Mouse (Mus musculus) layer of hippocampus, adult 8-10 months (tissue): ENCODE results near the gene Csnk2a2. TPM values are rescaled to one million over a fixed set of nuclear protein-coding genes. Genes with fewer than 3 reads are reported as not detected.

ENCODE experiments used
- DNase-seq, 2 experiments: peaks; one replicate each; pipeline ENCODE4 v3.0.0; 2022; ENCODE audit warnings: low spot score in 2 of 2
- total RNA-seq, 4 experiments: library from RNA; stranded (reverse); gene quantifications; 2 replicates each; pipeline ENCODE4 v1.2.4; 2022

Csnk2a2 gene
- total RNA-seq, 4 experiments from 2014 or later, result 61.1 to 82.5 (median 70.6) TPM

DNA sequence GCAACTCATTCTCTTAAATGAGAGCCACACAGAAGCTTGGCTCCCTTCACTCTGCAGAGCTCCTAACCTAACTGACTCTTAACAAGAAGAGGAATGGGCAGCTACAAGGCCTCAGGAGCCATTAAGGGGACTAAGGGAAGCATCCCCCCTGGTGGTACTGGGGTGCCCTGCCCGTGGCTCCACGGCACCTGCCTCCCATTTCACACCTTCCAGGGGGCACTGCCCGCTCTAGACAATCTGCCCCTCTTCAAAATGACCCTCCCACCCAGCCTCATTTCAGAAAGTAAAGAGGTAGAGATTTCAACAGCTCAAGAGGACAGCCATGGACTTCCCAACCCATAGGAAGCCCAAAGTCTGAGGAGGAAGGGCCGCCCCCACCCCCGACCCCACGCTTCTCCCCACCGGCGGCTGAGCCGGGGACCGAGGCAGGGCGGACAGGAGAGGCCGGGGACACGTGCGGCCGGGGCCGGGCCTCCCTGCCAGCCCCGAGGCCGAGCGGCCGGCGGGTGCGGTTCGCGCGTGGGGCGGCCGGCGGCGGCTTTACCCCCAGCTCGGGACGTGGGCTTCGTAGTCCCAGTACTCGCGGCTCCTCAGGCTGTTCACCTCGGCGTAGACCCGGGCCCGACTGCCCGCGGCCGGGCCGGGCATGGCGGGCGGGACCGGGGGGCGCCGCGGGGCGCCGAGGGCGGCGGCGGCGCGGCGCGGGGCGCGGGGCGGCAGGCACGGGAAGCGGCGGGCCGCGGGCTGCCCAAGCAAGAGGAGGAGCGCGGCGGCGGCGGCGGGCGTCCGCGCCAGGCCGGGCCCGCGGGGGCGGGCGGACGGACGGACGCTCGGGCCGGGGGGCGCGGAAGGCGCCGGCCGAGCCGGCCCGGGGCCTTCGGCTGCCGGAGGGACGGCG lies 1.8 kb downstream of the Csnk2a2 start:
- no peak for DNase-seq

DNA sequence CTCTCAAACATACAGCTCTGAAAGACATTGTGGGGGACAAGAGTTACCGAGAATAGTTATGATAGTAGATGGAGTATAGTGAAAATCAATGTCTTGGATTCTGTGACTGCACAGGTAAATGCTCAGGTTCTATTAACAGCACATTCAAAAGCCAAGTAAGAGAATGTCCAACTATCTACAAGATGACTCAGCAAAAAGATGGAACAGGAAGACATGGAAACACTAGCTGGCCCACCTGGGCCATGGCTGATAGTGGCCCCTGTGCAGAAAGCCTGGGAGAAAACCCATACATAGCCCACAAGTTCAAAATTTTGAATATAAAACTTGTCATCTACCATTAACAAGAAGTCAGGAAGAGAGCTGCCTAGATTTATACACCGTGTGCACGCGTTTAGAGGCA lies 19.8 kb downstream of the Csnk2a2 start:
- DNase-seq, result no peak

GRCm38 (mm10) chr8:95468995-95469394 lies 20.8 kb downstream of the Csnk2a2 start:
- no peak for DNase-seq

GRCm38 (mm10) chr8:95466543-95466942 lies 23.3 kb downstream of the Csnk2a2 start:
- DNase-seq, result no peak

- no peak for DNase-seq
Observed at GRCm38 (mm10) chr8:95452518-95452917, 37.3 kb downstream of the Csnk2a2 start.

DNA sequence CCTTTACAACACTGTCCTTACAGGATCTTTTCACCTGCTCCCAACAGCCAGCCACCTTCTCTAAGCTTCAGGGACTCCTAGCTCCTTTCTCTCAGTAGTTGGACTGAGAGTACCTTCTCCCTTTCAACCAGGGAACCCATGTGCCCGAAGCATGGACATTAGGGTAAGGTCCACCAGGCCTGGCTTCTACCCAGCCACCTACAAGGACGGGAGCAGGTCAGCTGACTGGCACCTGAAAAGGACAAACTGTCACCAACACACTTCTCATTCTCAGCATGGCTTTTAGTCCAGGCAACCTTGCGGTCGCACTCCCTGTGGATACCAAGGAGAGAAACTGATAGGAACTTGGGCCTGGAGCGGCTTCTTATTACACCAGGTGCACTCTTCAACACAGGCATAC lies 39.6 kb downstream of the Csnk2a2 start:
- DNase-seq, result no peak

DNA sequence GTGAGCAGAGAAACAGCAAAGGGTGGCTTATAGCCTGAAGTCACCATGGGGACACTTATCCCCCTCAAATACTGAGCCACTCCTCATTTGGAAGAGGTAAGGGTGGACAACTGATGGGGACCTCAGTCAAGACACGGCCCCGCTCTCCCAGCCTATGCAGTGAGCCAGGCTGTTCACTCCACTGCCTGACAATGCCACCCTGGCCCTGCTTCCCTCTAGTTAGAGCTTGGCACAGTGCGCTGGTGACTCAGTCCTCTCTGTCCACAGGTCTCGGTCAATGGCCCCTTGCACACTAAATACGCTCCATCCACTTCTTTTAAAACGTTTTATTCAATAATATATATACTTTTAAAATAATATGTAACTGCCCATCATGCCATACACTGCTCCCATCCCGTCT lies 42.2 kb downstream of the Csnk2a2 start:
- no peak for DNase-seq

- DNase-seq, result no peak
Observed at GRCm38 (mm10) chr8:95445042-95445441, 44.8 kb downstream of the Csnk2a2 start.

DNA sequence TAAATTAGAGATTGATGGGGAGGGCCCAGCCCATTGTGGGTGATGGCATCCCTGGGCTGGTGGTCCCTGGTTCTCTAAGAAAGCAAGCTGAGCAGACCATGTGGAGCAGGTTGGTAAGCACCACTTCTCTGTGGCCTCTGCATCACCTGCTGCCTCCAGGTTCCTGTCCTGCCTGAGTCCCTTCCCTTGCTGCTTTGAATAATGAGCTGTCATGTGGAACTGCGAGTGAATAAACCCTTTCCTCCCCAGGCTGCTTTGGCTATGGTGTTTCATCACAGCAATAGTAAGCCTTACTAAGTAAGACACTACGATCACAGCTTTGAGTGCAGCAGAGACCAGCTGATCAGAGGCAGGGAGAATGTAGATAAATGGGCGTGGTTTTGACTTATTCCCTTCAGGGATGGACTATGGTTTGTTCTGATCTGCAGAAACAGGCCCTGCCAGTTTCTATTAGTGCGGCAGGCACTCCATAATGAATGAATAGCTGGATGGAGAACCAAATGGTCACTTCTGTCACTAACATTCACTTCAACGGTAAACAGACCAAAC lies 48.3 kb downstream of the Csnk2a2 start:
- DNase-seq, result no peak

DNA sequence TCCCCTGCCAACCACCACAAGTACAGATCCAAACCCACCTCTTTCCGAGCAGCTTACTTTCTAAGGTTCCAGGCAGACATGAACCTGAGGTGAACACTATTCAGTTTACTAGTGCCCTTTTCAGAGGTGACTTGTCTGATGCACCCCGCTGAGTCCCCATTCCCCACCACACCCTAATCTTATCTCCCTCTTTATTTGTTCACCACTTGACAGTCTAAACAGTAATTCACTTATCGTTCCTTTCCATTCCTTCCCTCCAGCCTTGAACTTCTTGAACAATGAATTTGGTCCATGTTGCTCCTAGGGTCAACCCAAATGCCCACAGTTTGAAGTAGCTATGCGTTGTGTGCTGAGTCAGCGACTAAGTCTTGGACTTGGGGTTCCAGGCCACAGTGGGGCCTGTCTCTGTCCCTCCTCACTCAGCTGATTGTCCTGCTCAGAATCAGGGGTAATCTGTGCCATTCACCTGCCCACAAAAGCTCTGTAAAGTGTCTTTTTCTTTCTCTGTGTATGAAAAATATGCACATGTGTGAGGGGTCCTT lies 49.6 kb downstream of the Csnk2a2 start:
- no peak for DNase-seq

GRCm38 (mm10) chr8:95439421-95439820 lies 50.4 kb downstream of the Csnk2a2 start:
- no peak for DNase-seq

DNA sequence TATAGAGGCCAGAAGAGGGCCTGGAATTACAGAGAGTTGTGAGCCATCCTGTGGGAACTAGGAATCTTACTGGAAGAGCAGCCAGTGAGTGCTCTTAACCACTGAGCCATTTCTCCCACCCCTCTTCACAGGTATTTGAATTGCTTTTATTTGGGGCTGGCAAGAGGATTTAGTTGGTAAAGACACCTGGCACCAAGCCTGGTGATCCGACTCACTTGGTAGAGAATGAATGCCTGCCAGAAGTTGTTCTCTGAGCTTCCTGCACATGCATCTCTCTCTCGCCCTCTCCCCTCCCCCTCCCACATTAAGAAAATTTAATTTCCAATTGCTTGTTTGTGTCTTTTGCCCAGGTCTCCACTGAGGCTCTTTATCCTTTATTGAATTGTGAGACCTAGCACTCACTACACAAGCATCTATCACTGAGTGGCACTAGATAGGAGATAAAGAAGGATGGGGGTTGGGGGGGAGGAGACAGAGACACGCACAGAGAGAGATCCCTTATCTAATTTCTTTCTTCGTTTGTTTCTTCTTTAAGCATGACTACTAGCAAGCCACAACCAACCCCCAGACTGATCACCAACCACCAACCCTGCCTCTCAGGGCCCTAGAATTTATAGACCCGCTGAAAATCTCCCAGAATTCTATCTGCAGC lies 52.4 kb downstream of the Csnk2a2 start:
- DNase-seq, result no peak

DNA sequence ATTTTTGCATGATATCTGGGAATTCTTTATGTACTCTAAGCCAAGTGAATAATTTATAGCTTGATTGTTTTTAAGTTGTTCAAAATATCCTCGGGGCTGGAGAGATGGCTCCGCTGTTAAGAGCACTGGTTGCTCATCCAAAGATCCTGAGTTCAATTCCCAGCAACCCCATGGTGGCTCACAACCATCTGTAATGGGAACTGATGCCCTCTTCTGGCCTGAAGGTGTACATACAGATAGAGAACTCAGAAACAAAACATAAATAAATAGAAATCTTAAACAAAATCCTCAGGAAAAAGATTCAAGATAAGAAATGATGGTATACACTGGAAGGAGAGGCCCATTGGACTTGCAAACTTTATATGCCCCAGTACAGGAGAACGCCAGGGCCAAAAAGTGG lies 53.9 kb downstream of the Csnk2a2 start:
- no peak for DNase-seq

DNA sequence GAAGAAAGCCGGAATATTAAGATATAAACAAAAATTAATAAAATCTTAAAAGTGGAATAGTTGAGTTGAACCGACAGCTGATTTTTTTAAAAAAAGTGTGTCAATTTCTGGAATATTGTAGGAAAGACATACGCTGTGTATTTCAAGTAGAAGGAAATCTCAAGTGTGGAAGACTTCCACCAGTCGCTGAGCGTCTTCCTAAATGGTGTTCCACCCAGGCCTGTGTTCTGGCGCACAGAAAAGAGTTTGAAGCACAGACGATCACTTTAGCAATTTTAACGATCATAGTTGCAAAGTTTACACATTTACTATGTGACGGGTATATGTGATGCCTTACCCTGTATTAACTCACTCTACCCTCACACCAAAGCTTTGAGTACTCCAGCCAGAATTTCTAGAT lies 54.4 kb downstream of the Csnk2a2 start:
- DNase-seq, result no peak

DNA sequence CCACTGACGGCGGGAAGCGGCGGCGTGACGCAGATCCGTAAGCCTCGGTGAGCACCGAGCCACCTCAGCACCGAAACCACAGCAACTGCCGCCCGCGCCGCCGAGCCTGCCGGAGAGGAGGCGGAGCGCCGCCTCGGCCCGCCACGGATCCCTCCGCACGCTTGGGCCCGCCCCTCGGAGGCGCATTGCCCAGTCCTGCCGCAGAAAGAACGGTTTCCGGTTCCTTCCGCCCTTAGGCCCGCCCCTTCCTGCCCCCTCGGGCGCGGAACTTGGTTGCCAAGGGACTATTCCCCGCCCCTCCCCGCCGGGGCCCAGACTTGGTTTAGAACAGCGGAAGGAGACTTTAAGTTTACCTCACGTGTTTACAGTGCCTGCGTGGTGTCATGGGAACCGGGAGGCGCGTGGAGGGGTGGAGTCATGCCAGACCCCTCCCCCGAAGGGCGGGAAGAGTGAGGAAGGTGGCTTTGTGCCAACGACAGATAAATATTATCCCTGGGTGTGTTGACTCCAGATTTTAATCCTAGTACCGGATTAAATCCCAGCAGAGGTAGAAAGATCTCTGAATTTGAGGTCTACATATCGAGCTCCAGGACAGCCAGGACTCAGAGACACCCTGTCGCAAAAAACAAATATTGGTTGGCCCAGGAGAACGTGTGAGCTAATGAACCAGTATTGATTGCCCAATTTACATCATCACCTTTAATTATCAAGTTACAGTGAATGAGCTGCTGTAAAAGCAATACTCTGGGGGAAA lies 55.0 kb downstream of the Csnk2a2 start, which contains the start of gene Cfap20:
TSS of gene Cfap20 (minus strand) at position 184 of the 754 bp plus-strand sequence.
- DNase-seq, result peak; percentile 98 to 99

- peak in 1 of 2 experiments; percentile 37 for DNase-seq
Observed at GRCm38 (mm10) chr8:95434233-95434632, 55.6 kb downstream of the Csnk2a2 start.

DNA sequence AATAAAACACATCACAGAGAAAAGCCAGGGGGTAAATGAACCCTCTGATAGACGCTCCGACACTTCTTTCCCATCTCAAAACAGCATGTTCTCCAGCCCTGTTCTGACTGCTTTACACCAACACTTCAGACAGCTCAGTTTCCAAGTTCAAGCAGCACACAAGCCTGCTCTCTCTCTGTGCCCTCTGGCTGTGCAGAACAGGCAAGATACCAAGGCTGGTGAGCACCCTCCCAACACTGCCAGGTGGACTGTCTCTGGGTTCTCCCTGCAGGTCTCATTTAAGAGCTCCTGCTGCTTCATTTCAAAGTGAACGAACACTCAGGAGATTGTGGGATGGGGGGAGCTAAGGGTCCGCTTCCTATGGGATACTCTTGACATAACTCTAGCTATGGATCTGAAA lies 56.7 kb downstream of the Csnk2a2 start:
- no peak for DNase-seq

GRCm38 (mm10) chr8:95432471-95432870 lies 57.4 kb downstream of the Csnk2a2 start:
- no peak for DNase-seq

DNA sequence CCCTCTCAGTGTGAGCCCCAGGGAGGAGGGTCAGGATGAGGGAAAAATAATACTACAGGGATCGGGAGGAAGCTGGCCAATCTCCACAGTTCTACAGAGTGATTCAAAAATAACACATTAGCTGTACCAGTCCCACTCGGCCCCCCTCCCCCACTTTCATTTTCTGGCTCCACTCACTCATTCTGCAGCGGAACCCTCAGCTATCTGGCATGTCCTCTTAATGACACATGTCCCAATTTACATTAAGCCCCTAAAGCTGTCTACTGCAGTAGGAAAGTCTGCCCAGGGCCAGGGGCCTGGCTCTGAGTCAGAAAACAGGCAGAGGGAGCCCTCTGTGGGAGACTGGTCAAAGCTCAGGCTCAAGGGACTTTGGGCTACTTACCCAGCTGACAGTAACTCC lies 59.9 kb downstream of the Csnk2a2 start:
- peak; percentile 63 to 67 for DNase-seq

GRCm38 (mm10) chr8:95427594-95428535 lies 62.0 kb downstream of the Csnk2a2 start:
- peak; percentile 49 to 58 for DNase-seq
